Mouse (Mus musculus): ENCODE results near the gene Pip4k2a.

DNA sequence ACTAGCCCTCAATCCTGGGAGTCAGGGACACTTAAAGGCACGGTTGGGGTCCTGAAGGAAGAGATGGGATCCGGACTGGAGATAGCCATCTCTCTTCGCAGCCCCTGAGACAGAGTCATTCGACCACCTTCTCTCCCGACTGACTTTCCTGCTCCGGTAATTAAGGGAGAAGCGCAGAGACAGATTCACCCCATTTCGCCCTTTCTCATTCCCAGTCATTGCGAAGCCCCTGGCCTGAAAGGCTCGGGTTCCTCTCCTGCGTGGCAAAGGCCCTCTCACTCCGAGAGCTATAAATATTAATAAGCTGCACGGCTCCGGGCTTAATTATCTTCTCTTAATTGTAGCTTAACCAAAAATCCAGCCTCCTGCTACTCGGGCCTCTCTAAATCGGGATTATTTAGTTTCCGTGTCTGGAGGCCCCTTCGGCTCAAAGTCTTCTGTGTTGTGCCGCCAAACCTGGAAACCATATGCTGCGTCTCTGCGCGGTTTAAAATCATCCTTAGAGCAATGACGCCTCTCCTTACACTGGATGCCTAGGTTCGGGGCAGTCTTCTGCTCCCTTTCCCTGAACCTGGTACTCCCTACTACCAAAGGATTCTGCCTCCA is 197.2 kb downstream of the Pip4k2a start:
- TF ChIP-seq GATA1 (IDR thresholded peaks at IDR 0.05; ENCODE audit: borderline replicate concordance, low read length), result no peak
- no peak for TF ChIP-seq FLI1 (IDR thresholded peaks at IDR 0.05; ENCODE audit: low read length)

All from megakaryocyte, embryonic 14.5 days (primary cell).